Mouse (Mus musculus) olfactory bulb, adult 2 months (tissue): ENCODE measurements around the gene Arhgap4.

ENCODE experiments used
- CTCF ChIP-seq: fragments of 200-500 bp; IDR thresholded peaks from 2 replicates; pipeline ENCODE4 v1.5.1; 2012; ENCODE audit warnings: low read depth, mild to moderate bottlenecking, low read length, moderate library complexity; ENCODE audit not compliant: insufficient read depth
- POLR2A ChIP-seq: fragments of 200-500 bp; IDR thresholded peaks from 2 replicates; pipeline ENCODE4 v1.6.1; 2012; ENCODE audit warnings: mild to moderate bottlenecking, low read depth, low read length, moderate library complexity; ENCODE audit not compliant: insufficient read depth

GRCm38 (mm10) chrX:73966248-73967176, 44.8 kb upstream of the Arhgap4 start, which contains the start of gene Hcfc1:
- TF ChIP-seq CTCF: no peak
- TF ChIP-seq POLR2A: peak; percentile 44; the same call in 1 of the 2 replicates
